Mouse (Mus musculus) neural tube, embryonic 11.5 days (tissue): Measurements from ENCODE around the gene Atxn1. TPM values are rescaled to one million over a fixed set of nuclear protein-coding genes. Genes with fewer than 3 reads are reported as not detected.

Source experiments
- ATAC-seq: fragments of 200-750 bp; cut with Nextera tagmentation; 2 replicates; pipeline ENCODE4 v1.8.0; 2017; ENCODE audit warnings: moderate number of reproducible peaks, mild to moderate bottlenecking, moderate TSS enrichment, moderate library complexity; ENCODE audit not compliant: insufficient read depth, low FRiP score, low TSS enrichment
- DNase-seq: peaks from one replicate; pipeline ENCODE4 v3.0.0-alpha.2; 2015; ENCODE audit warnings: low spot score
- H3K27ac ChIP-seq: fragments of 300-500 bp; sonication (generic); 2 replicates; pipeline ENCODE4 v1.5.1; 2014; ENCODE audit warnings: low read depth, mild to moderate bottlenecking, low read length
- H3K27me3 ChIP-seq: fragments of 300-500 bp; sonication (generic); 2 replicates; pipeline ENCODE4 v1.6.1; 2014; ENCODE audit warnings: mild to moderate bottlenecking, low read length, mixed read lengths; ENCODE audit not compliant: control insufficient read depth, insufficient read depth
- H3K36me3 ChIP-seq: fragments of 300-500 bp; sonication (generic); 2 replicates; pipeline ENCODE4 v1.6.1; 2014; ENCODE audit warnings: mild to moderate bottlenecking, low read length, moderate library complexity, mixed read lengths; ENCODE audit not compliant: control insufficient read depth, insufficient read depth
- H3K4me1 ChIP-seq: fragments of 300-500 bp; sonication (generic); 2 replicates; pipeline ENCODE4 v1.6.1; 2014; ENCODE audit warnings: low read length, mixed read lengths; ENCODE audit not compliant: control insufficient read depth, insufficient read depth
- H3K4me2 ChIP-seq: fragments of 300-500 bp; sonication (generic); 2 replicates; pipeline ENCODE4 v1.6.1; 2014; ENCODE audit warnings: low read depth, mild to moderate bottlenecking, moderate library complexity
- H3K4me3 ChIP-seq: fragments of 300-500 bp; sonication (generic); 2 replicates; pipeline ENCODE4 v1.5.1; 2014; ENCODE audit warnings: low read depth, low read length
- H3K9ac ChIP-seq: fragments of 300-500 bp; sonication (generic); 2 replicates; pipeline ENCODE4 v1.6.1; 2014; ENCODE audit warnings: mild to moderate bottlenecking, low read length
- H3K9me3 ChIP-seq: fragments of 300-500 bp; sonication (generic); 2 replicates; pipeline ENCODE4 v1.6.1; 2016; ENCODE audit warnings: low read length; ENCODE audit not compliant: control insufficient read depth
- WGBS: fragments of 180-500 bp; shearing (Covaris S2); extraction: QIAGEN DNeasy Blood & Tissue Kit; methylation state at CpG from one replicate; pipeline ENCODE4 v1.1.7; 2014; 5-methylcytosine and 5-hydroxymethylcytosine counted together
- polyA plus RNA-seq: library from polyadenylated mRNA; unstranded; fragments of >200 nt; fragmentation: Nextera tagmentation; extraction: Ambion mirVana; gene quantifications from 2 replicates; pipeline ENCODE4 v1.2.1, GENCODE M21; 2014

The Atxn1 gene
- polyA plus RNA-seq, 1 experiment from 2014 or later, result 1.1 TPM

DNA sequence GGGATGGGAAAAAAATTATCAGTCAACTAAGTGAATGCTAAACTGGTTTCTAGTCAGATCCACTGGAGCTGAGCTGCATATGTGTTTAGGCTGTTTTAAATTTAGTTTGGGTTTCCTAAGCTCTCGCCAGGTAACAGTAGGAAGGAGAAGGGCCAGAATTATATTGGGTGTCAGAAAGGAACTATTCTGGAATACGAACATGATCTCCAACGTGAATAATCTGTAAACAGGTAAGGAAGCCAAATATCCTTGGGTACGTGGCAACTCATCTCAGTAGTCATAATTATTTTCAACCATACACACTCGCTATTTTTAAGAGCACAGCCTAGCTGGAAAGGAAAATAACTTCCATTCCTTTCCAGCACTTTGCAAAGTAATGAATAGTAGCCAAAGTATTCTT is 7.2 kb downstream of the Atxn1 start:
- DNase-seq (no peak), ATAC-seq (no peak)
- H3K4me2 ChIP-seq, result no peak overlapping the region
- no peak overlapping the region for H3K9ac ChIP-seq
- 90% methylated on average over 5 of the region's 5 CpGs for WGBS
- no peak overlapping the region for H3K4me3 ChIP-seq
- no peaks in the 10 kb centered on the region for H3K36me3 ChIP-seq
- no peak overlapping the region for H3K27ac ChIP-seq
- H3K4me1 ChIP-seq, result peaks cover under 1% of the 10 kb centered on the region; the same call in 1 of the 2 replicates
- no peaks in the 10 kb centered on the region for H3K9me3 ChIP-seq
- 0 out of 2 replicates have a peak, but pooled peaks cover 2% of the 10 kb centered on the region for H3K27me3 ChIP-seq

DNA sequence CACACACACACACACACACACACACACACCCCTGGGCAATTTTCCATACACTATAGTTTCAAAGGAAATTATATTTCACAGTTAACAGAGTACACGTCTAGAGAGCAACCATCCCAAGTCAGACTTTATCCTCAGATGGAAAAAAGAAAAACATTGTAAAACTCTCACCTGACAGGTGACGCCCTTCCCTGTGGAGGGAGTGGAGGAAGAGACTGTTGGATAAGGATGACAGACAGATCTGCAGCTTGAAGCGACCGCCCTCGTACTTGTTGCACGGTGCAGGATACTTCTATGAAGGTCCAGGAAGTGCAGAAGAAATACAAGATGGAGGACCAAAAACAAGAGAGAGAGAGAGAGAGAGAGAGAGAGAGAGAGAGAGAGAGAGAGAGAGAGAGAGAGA is 8.5 kb downstream of the Atxn1 start:
- DNase-seq, result no peak
- no peak overlapping the region for H3K4me2 ChIP-seq
- no peak overlapping the region for H3K9ac ChIP-seq
- no peak overlapping the region for H3K27ac ChIP-seq
- no peaks in the 10 kb centered on the region for H3K27me3 ChIP-seq
- no peak for ATAC-seq
- H3K4me3 ChIP-seq, result no peak overlapping the region
- no peaks in the 10 kb centered on the region for H3K9me3 ChIP-seq
- H3K4me1 ChIP-seq, result no peaks in the 10 kb centered on the region
- WGBS, result 91% methylated on average over 6 of the region's 6 CpGs
- H3K36me3 ChIP-seq, result no peaks in the 10 kb centered on the region

DNA sequence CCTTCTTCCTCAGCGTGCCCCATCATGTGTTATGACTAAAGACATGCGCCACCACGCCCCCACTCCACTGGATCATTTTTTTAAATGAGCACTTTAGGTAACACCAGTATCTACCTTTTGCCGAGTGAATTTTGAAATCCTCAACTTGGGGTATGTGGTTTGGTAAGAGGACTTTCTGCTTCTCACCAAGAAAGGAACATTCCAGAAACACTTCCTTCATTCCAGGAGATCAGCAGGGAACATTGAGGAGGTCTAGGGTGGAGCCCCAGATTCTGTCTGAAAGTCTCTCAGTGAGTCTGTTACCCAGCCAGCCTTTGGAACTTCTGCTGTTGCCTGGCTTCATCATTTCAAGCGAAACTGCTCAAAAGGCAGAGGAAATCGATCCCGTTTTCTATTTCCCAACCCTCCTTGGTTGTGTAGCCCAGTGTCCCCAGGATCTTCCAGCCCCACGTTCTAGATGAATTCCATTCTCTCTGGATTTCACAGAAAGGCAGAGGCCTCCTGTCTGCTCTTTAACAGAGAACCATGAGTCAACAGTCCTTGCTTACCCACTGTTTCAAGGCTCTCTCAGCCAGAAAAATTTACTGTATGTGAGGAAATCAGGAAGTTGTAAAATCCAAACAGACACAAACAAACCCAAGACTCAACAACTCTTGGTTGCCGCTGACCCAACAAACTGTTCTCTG is 9.3 kb downstream of the Atxn1 start:
- H3K27me3 ChIP-seq, result no peaks in the 10 kb centered on the region
- H3K36me3 ChIP-seq, result no peaks in the 10 kb centered on the region
- no peak overlapping the region for H3K4me2 ChIP-seq
- no peak overlapping the region for H3K27ac ChIP-seq
- DNase-seq, result no peak
- ATAC-seq, result no peak
- H3K9me3 ChIP-seq, result no peaks in the 10 kb centered on the region
- 87% methylated on average over 9 of the region's 9 CpGs for WGBS
- H3K4me1 ChIP-seq, result no peaks in the 10 kb centered on the region
- no peak overlapping the region for H3K4me3 ChIP-seq
- H3K9ac ChIP-seq, result no peak overlapping the region

DNA sequence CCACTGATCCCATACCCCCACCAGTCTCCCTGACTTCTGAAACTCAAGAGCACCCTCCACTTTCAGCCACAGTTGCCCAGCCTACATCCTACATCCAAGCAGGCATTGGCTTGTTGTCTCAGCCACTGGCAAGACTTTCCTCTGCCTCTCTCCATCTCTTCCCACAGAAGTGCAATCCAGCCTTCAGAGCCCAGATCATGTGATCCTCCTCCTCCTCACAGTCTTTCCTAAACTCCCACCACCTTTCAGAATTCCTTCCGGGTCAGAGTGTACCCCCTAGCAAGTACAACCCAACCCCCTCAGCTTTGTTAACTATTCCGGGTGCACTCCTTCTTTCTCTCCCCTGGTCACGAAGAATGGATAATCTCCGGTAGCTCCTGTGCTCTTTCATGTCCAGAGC is 11.7 kb downstream of the Atxn1 start:
- DNase-seq (no peak), ATAC-seq (no peak)
- Histone ChIP-seq H3K27me3 (no peaks in the 10 kb centered on the region), H3K4me1 (no peaks in the 10 kb centered on the region), H3K36me3 (no peaks in the 10 kb centered on the region), H3K9ac (no peak overlapping the region), H3K9me3 (no peaks in the 10 kb centered on the region), H3K4me2 (no peak overlapping the region), H3K27ac (no peak overlapping the region), H3K4me3 (no peak overlapping the region)
- 88% methylated on average over 4 of the region's 4 CpGs for WGBS

DNA sequence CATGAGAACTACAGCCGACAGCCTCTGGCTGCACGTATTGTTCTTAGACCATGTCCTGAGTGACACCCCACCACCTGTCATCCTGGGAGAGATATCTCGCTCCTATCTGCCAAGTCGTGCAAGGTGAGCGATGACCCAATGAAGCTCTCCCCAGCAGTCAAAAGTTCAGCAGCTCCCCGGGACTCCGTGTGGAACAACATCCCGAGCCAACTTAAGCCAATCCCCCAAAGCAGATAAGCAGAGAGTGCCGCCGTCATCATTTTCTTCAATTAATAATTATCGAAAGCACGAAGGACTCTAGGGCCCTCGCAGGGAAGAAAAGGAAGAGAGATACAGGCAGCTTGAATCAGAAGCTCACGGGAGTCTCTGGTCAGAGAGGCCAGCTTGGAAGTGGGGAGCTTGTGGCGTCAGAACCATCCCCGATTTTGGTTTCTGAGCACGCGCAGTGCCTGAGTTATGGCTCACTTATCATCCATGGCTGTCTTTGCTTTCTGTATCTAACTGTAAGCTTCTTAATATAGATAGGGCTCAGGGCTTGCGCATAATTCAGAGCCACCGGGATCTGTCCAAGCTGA is 13.7 kb downstream of the Atxn1 start:
- H3K4me3 ChIP-seq, result no peak overlapping the region
- 89% methylated on average over 20 of the region's 20 CpGs for WGBS

DNA sequence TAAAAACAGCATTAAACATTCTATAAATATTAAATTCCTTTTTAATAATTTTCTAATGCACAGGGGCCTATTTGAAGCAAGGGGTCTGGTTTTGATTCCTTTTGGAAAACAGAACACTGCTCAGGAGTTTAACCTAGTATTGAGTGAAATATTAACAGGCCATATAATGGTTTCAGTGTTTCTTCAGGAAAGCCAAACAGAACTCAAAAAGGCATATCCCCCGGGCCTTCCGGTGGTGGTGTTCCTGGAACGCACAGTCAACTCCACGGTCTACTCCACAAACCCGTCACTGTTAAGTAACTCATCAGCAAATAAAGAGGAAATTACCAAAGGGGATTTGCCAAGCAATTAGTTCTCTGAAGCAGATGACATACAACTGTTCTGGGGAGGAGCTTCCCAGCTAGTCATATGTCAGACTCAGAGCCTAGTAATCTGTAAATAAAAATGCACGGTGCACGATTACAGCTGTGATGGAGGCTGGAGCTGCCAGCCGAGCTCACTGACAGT is 14.4 kb downstream of the Atxn1 start:
- ATAC-seq (no peak), DNase-seq (no peak)
- no peak overlapping the region for H3K9ac ChIP-seq
- H3K36me3 ChIP-seq, result no peaks in the 10 kb centered on the region
- H3K27ac ChIP-seq, result no peak overlapping the region
- 59% methylated on average over 8 of the region's 8 CpGs for WGBS
- no peak overlapping the region for H3K4me3 ChIP-seq
- H3K4me1 ChIP-seq, result no peaks in the 10 kb centered on the region
- no peaks in the 10 kb centered on the region for H3K9me3 ChIP-seq
- H3K4me2 ChIP-seq, result no peak overlapping the region
- H3K27me3 ChIP-seq, result no peaks in the 10 kb centered on the region

More for the DNA sequence above, 13.7 kb downstream of the Atxn1 start:
- Histone ChIP-seq H3K27me3 (no peaks in the 10 kb centered on the region), H3K36me3 (no peaks in the 10 kb centered on the region), H3K4me1 (no peaks in the 10 kb centered on the region), H3K27ac (no peak overlapping the region), H3K9me3 (no peaks in the 10 kb centered on the region), H3K9ac (no peak overlapping the region), H3K4me2 (no peak overlapping the region)
- ATAC-seq, result no peak
- DNase-seq, result no peak

DNA sequence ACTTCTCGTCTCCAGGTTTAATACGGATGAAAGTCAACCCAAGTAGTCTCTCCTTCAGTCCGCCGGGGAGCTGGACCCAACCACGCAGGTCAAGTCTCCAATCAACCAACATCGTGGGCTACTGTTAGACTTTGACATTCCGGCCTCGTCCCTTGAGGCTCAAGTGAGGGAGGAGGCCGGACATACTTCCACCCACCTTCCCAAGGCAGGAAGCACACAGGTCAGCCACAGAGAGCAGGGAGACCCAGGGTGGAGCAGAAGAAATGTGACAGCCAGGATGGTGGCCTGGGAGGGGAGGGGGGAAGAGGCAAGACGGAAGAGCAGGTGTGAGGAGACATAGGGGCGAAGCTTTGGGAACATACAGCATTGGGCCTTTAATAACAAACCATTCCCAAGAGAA is 18.7 kb downstream of the Atxn1 start:
- 92% methylated on average over 11 of the region's 11 CpGs for WGBS

DNA sequence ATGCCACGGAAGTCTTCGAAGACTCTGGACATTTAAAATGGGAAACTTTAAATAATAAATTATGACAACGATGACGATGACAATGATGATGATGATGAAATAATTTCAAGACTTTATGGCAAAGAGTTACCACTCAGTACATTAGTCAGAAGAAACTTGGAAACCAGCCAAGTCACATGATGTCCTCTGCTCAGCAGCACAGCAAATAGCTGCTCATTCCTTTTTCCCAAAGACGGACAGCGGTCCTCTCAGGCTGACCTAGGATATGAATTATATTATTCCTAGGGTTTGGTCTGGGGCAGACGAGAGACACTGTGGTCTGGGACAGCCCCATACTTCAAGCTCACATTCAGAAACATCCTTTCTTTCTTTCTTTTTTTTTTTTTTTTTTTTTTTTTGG is 22.5 kb downstream of the Atxn1 start:
- no peak overlapping the region for H3K9ac ChIP-seq
- H3K4me1 ChIP-seq, result no peaks in the 10 kb centered on the region
- ATAC-seq, result no peak
- DNase-seq, result no peak
- H3K36me3 ChIP-seq, result no peaks in the 10 kb centered on the region
- H3K27me3 ChIP-seq, result no peaks in the 10 kb centered on the region
- H3K4me2 ChIP-seq, result no peak overlapping the region
- WGBS, result 89% methylated on average over 7 of the region's 7 CpGs
- no peaks in the 10 kb centered on the region for H3K9me3 ChIP-seq
- no peak overlapping the region for H3K27ac ChIP-seq
- no peak overlapping the region for H3K4me3 ChIP-seq

More for the DNA sequence above, 18.7 kb downstream of the Atxn1 start:
- Histone ChIP-seq H3K4me1 (no peaks in the 10 kb centered on the region), H3K27ac (no peak overlapping the region), H3K4me3 (no peak overlapping the region), H3K36me3 (no peaks in the 10 kb centered on the region), H3K9ac (no peak overlapping the region), H3K9me3 (no peaks in the 10 kb centered on the region), H3K27me3 (no peaks in the 10 kb centered on the region), H3K4me2 (no peak overlapping the region)
- ATAC-seq, result no peak
- DNase-seq, result no peak

DNA sequence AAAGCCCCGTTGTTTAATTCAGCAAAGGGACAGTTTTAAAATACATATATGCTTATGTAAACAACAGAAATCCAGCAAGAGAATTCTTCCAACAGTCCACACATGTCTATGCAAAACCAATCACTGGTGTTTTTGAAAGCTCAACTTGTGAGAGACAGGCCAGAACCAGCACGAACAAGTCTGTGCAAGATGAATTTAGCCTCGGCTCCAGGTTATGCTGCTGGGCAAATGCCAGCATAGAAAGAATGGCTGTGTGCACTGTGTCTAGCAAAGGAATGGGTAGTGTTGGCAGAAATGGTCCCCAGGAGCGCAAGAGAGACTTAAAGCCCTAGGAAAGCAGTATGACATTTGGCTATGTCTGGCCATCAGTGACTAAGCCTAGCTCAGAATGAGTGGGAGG is 24.1 kb downstream of the Atxn1 start:
- no peak overlapping the region for H3K9ac ChIP-seq
- H3K4me1 ChIP-seq, result no peaks in the 10 kb centered on the region
- no peaks in the 10 kb centered on the region for H3K27me3 ChIP-seq
- no peak for DNase-seq
- WGBS, result 95% methylated on average over 4 of the region's 4 CpGs
- no peaks in the 10 kb centered on the region for H3K9me3 ChIP-seq
- H3K36me3 ChIP-seq, result no peaks in the 10 kb centered on the region
- ATAC-seq, result no peak
- no peak overlapping the region for H3K27ac ChIP-seq
- H3K4me2 ChIP-seq, result no peak overlapping the region
- no peak overlapping the region for H3K4me3 ChIP-seq
